Mouse (Mus musculus): ENCODE data around the gene Ugt1a8.

- TF ChIP-seq CTCF (IDR thresholded peaks at IDR 0.05; ENCODE audit: insufficient read depth, low read depth, low read length) (no peak), POLR2A (IDR thresholded peaks at IDR 0.05; ENCODE audit: insufficient read depth, low read depth, low read length) (no peak)
Measured at GRCm38 (mm10) chr1:88217576-88217975, 130.0 kb downstream of the Ugt1a8 start.

All from olfactory bulb, adult 2 months (tissue).